ENCODE assay signal across 9 mouse cellular contexts in the genomic region with DNA sequence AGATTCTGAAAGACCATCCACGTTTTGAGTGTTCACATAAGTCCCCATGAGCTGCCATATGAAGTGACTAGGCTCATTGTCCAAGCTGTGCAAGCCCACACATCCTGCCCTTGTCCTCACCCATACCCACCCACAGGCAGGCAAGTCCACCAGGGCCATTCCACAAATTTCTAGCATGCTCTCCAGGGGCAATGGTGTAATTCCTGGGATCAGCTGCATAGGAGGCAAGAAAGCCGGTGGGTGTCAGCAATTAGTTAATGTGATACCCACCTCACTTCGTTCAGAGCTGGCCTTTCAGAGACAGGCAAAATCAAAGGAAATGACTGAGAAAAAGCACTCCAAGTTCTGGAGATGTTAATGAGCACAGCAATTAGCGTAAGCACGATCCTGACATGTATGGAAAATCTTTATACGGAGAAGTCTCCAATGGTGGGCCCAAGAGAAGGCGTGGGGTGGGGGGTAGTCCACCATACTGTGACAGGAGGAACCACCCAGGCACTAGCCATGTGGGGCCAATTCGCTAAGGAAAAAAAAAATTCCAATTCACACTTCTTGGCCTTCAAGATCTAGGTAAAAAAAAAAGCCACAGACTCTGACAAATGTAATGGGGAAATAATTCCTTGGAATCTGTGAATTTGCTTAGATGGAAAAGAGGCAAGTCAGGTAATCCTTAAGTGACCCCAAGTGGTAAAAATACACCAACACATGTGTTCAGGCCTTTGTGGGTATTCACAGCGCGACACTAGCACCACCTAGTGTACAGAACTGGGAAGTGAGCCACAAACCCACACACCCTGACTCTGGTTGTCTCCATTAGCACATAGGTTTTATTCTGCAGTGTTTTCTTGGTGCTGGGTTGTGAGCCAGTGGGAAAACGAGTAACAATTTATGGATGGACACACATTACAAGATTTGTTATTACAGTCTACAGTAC. TPM values are rescaled to one million over a fixed set of nuclear protein-coding genes. Genes with fewer than 3 reads are reported as not detected.
A peak's percentile ranks its signal among the peaks of the same experiment; 100 is the strongest.
DNase-seq lines count a peak whose midpoint lies in the region; ATAC-seq and TF ChIP-seq lines count a peak whose summit lies in the region.
"Had no signal": no experiment of that assay in that cellular context is flagged by ENCODE, and none has a peak within 500 bp of the region (broad histone marks: within the 10 kb centered on the region; RNA-seq: fewer than 3 reads in every experiment).

No protein-coding gene starts in this region.

- peak; percentile 46 to 56 for DNase-seq in CD8-positive naive resting alpha-beta T cell, adult 2 months (ENCODE audit: low read depth in 2 of 2, low spot score in 2 of 2)
- peak; percentile 48 for DNase-seq in c-Kit-negative CD71-positive TER-119-positive erythroid progenitor cells, embryonic 14.5 days (ENCODE audit: low read depth, low spot score)
- peak; percentile 84 for DNase-seq in forebrain, embryonic 10.5 days (ENCODE audit: extremely low spot score, low spot score)
- peak; percentile 84 to 88 for DNase-seq in kidney, postnatal 25 days
- peak; percentile 49 to 56 (median 54) for DNase-seq in liver, embryonic 14.5 days (ENCODE audit: low read depth in 3 of 3, low spot score in 3 of 3)

- no peak overlapping the region for H3K4me2 ChIP-seq in heart, embryonic 16.5 days (ENCODE audit: low read depth, low read length)
- H3K4me2 ChIP-seq in liver, embryonic 14.5 days (ENCODE audit: low read depth): no peak overlapping the region
- no peak overlapping the region for H3K4me2 ChIP-seq in neural tube, embryonic 14.5 days (ENCODE audit: low read depth, low read length)
- H3K4me2 ChIP-seq: heart, embryonic 13.5 days had no signal

- ATAC-seq in heart, embryonic 16.5 days (replicated peaks; ENCODE audit: extremely low read depth, insufficient read depth, low FRiP score): peak; percentile 83
- peak; percentile 50; the same call in 1 of the 2 replicates for ATAC-seq in liver, embryonic 14.5 days (ENCODE audit: insufficient read depth)
- ATAC-seq in neural tube, embryonic 14.5 days (ENCODE audit: low read depth): peak; percentile 94

- TF ChIP-seq EP300 in liver, embryonic 14.5 days (IDR thresholded peaks at IDR 0.05; ENCODE audit: low read depth): no peak

- H3K9me3 ChIP-seq in forebrain, embryonic 10.5 days: peaks cover 4% of the 10 kb centered on the region; the same call in 1 of the 2 replicates
- H3K9me3 ChIP-seq in heart, embryonic 16.5 days (replicated peaks; ENCODE audit: control insufficient read depth, low read length): no peaks in the 10 kb centered on the region
- H3K9me3 ChIP-seq in liver, embryonic 14.5 days (ENCODE audit: control insufficient read depth, low read length): no peaks in the 10 kb centered on the region
- H3K9me3 ChIP-seq in neural tube, embryonic 14.5 days (ENCODE audit: control insufficient read depth, low read length): no peaks in the 10 kb centered on the region
- H3K9me3 ChIP-seq: heart, embryonic 13.5 days had no signal

- peak; percentile 97 for TF ChIP-seq CTCF in liver, embryonic 14.5 days (IDR thresholded peaks at IDR 0.05; ENCODE audit: low read depth)
- peak; percentile 64; the same call in 1 of the 2 replicates for TF ChIP-seq CTCF in testis, adult 2 months (IDR thresholded peaks at IDR 0.05; ENCODE audit: control insufficient read depth, insufficient read depth, insufficient replicate concordance, low read depth, low read length)

- peaks cover 27% of the 10 kb centered on the region for H3K4me1 ChIP-seq in forebrain, embryonic 10.5 days
- peaks cover 18% of the 10 kb centered on the region for H3K4me1 ChIP-seq in heart, embryonic 16.5 days (ENCODE audit: control insufficient read depth, insufficient read depth, low read length)
- H3K4me1 ChIP-seq in liver, embryonic 14.5 days (replicated peaks; ENCODE audit: control insufficient read depth in 2 of 2, insufficient read depth in 2 of 2, low read length in 1 of 2): peaks cover 0 to 15% of the 10 kb centered on the region in 2 experiments; a peak in 2 of 4 replicates
- H3K4me1 ChIP-seq in neural tube, embryonic 14.5 days (ENCODE audit: control insufficient read depth, insufficient read depth, low read length): no peaks in the 10 kb centered on the region
- no peaks in the 10 kb centered on the region; the same call in 1 of the 2 replicates for H3K4me1 ChIP-seq in testis, adult 2 months (ENCODE audit: control insufficient read depth, insufficient read depth, low read length)

- H3K36me3 ChIP-seq in forebrain, embryonic 10.5 days (replicated peaks): peaks cover 29% of the 10 kb centered on the region
- H3K36me3 ChIP-seq in heart, embryonic 16.5 days (ENCODE audit: control insufficient read depth, insufficient read depth): peaks cover 13% of the 10 kb centered on the region
- H3K36me3 ChIP-seq in liver, embryonic 14.5 days (replicated peaks; ENCODE audit: control insufficient read depth, insufficient read depth, low read depth): peaks cover 15% of the 10 kb centered on the region
- H3K36me3 ChIP-seq in neural tube, embryonic 14.5 days (ENCODE audit: control insufficient read depth, insufficient read depth, low read length): peaks cover 24% of the 10 kb centered on the region
- H3K36me3 ChIP-seq in testis, adult 2 months (ENCODE audit: control insufficient read depth, insufficient read depth, low read length): peaks cover 3% of the 10 kb centered on the region

- H3K4me3 ChIP-seq in forebrain, embryonic 10.5 days: no peak overlapping the region
- no peak overlapping the region for H3K4me3 ChIP-seq in heart, embryonic 16.5 days (ENCODE audit: low read length)
- H3K4me3 ChIP-seq in liver, embryonic 14.5 days (ENCODE audit: insufficient read depth in 1 of 2, low read depth in 2 of 2, low read length in 2 of 2): no peak overlapping the region
- H3K4me3 ChIP-seq in neural tube, embryonic 14.5 days (ENCODE audit: low read depth, low read length): no peak overlapping the region
- no peak overlapping the region for H3K4me3 ChIP-seq in testis, adult 2 months (ENCODE audit: control insufficient read depth, low read depth, low read length)
- H3K4me3 ChIP-seq: heart, embryonic 13.5 days had no signal

- H3K27me3 ChIP-seq in forebrain, embryonic 10.5 days (ENCODE audit: poor library complexity, severe bottlenecking): no peaks in the 10 kb centered on the region; the same call in 1 of the 2 replicates
- H3K27me3 ChIP-seq in heart, embryonic 16.5 days (ENCODE audit: control insufficient read depth, insufficient read depth, low read length): no peaks in the 10 kb centered on the region
- H3K27me3 ChIP-seq in liver, embryonic 14.5 days (ENCODE audit: control insufficient read depth, insufficient read depth, low read length): no peaks in the 10 kb centered on the region
- no peaks in the 10 kb centered on the region for H3K27me3 ChIP-seq in neural tube, embryonic 14.5 days (ENCODE audit: control insufficient read depth, insufficient read depth, low read length)
- no peaks in the 10 kb centered on the region for H3K27me3 ChIP-seq in testis, adult 2 months (ENCODE audit: control insufficient read depth, insufficient read depth, low read length)
- H3K27me3 ChIP-seq: heart, embryonic 13.5 days had no signal

- H3K27ac ChIP-seq in forebrain, embryonic 10.5 days: peak overlapping the region; percentile 71
- no peak overlapping the region for H3K27ac ChIP-seq in heart, embryonic 16.5 days (ENCODE audit: low read length)
- no peak overlapping the region for H3K27ac ChIP-seq in liver, embryonic 14.5 days
- no peak overlapping the region for H3K27ac ChIP-seq in neural tube, embryonic 14.5 days (ENCODE audit: low read depth, low read length)
- H3K27ac ChIP-seq in testis, adult 2 months (ENCODE audit: control insufficient read depth, insufficient read depth, low read depth, low read length): no peak overlapping the region
- H3K27ac ChIP-seq: heart, embryonic 13.5 days had no signal

- TF ChIP-seq POLR2A in testis, adult 2 months (IDR thresholded peaks at IDR 0.05; ENCODE audit: control insufficient read depth, low read depth, low read length): no peak

- 23% methylated on average over 11 of the region's 11 CpGs for WGBS in forebrain, embryonic 10.5 days
- WGBS in heart, embryonic 16.5 days: 33% methylated on average over 11 of the region's 11 CpGs
- 36% methylated on average over 11 of the region's 11 CpGs for WGBS in liver, embryonic 14.5 days (ENCODE audit: insufficient replicate concordance)
- WGBS in neural tube, embryonic 14.5 days: 33% methylated on average over 11 of the region's 11 CpGs

- no peak overlapping the region for H3K9ac ChIP-seq in heart, embryonic 16.5 days (ENCODE audit: low read length)
- H3K9ac ChIP-seq in liver, embryonic 14.5 days (replicated peaks): no peak overlapping the region
- no peak overlapping the region for H3K9ac ChIP-seq in neural tube, embryonic 14.5 days (replicated peaks; ENCODE audit: low read depth, low read length)
- H3K9ac ChIP-seq: heart, embryonic 13.5 days had no signal

RNA-seq across cellular contexts. Expression of a gene that starts 34.4 kb away (rescaled TPM):
- 211 and 212 TPM in 2 replicates for polyA plus RNA-seq in forebrain, embryonic 10.5 days (2016; fragmentation: Nextera tagmentation; extraction: Ambion mirVana)
- polyA plus RNA-seq in heart, embryonic 16.5 days (2015; fragmentation: Nextera tagmentation; extraction: Ambion mirVana): 83.8 and 89.4 TPM in 2 replicates
- polyA plus RNA-seq in liver, embryonic 14.5 days (2012; rRNA removed): 11.9 and 22.5 TPM in 2 replicates
- polyA plus RNA-seq in liver, embryonic 14.5 days (2014; fragmentation: Nextera tagmentation; extraction: Ambion mirVana): 68.5 and 75.1 TPM in 2 replicates
- polyA plus RNA-seq in neural tube, embryonic 14.5 days (2014; fragmentation: Nextera tagmentation; extraction: Ambion mirVana): 141 and 169 TPM in 2 replicates
- polyA plus RNA-seq in testis, adult 2 months (2012; rRNA removed): 31.4 and 39.6 TPM in 2 replicates

RNA-seq across cellular contexts. Expression of a gene that starts 54.3 kb away (rescaled TPM):
- 13.4 and 14.8 TPM in 2 replicates for polyA plus RNA-seq in forebrain, embryonic 10.5 days (2016; fragmentation: Nextera tagmentation; extraction: Ambion mirVana)
- polyA plus RNA-seq in heart, embryonic 16.5 days (2015; fragmentation: Nextera tagmentation; extraction: Ambion mirVana): 6.9 and 7.6 TPM in 2 replicates
- 3.7 and 4.9 TPM in 2 replicates for polyA plus RNA-seq in liver, embryonic 14.5 days (2012; rRNA removed)
- polyA plus RNA-seq in liver, embryonic 14.5 days (2014; fragmentation: Nextera tagmentation; extraction: Ambion mirVana): 5.2 and 5.3 TPM in 2 replicates
- polyA plus RNA-seq in neural tube, embryonic 14.5 days (2014; fragmentation: Nextera tagmentation; extraction: Ambion mirVana): 24.9 and 27.6 TPM in 2 replicates
- polyA plus RNA-seq in testis, adult 2 months (2012; rRNA removed): 74.2 and 76.9 TPM in 2 replicates
